Mouse (Mus musculus) brain, embryonic 14.5 days (tissue): ENCODE measurements around the gene S100a16.

ENCODE experiments used
- CTCF ChIP-seq: fragments of 200-500 bp; IDR thresholded peaks from 2 replicates; pipeline ENCODE4 v1.5.1; 2012; ENCODE audit warnings: inconsistent platforms, mild to moderate bottlenecking, moderate library complexity, borderline replicate concordance; ENCODE audit not compliant: insufficient read depth, insufficient read length; ENCODE audit errors: extremely low read depth
- POLR2A ChIP-seq: fragments of 200-500 bp; IDR thresholded peaks from 2 replicates; pipeline ENCODE4 v1.6.1; 2012; ENCODE audit warnings: mild to moderate bottlenecking, inconsistent platforms, borderline replicate concordance; ENCODE audit not compliant: poor library complexity, insufficient read depth, insufficient read length, severe bottlenecking; ENCODE audit errors: extremely low read depth

DNA sequence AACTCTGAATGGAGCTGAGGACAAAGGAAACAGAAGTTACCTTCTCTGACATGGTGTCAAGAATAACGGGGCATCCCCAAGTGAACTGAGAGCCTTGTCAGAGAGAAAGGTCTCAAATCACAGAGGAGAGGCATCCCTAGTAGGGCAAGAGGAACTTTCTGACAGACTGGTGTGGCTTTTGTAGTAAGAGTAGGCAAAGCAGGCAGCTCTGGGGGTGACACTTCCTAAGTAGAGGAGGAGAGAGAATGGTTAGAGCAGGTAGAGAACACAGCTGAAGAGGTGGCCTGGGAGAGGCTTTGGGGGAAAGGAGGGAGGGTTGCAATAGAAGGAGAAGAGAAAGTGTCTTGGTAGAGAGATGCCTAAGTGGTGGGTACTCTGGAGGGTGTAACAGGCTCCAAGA lies 1.6 kb upstream of the S100a16 start:
- TF ChIP-seq CTCF: no peak
- TF ChIP-seq POLR2A: no peak
